Mouse (Mus musculus) layer of hippocampus, adult 9-11 months (tissue): ENCODE measurements at regions not wholly inside any gene's neighbourhood (a gene's known extent, or its start where the extent isn't known, plus 50 kb on each side); places are given as distances from the start of the nearest gene placed in this dataset.
"Not testable (repeated sequence)": the region's sequence is repeated elsewhere in the genome, so short reads cannot be mapped to it uniquely, and the experiment has no call there.

ENCODE experiments used
- DNase-seq: peaks from one replicate; pipeline ENCODE4 v3.0.0; 2022

- DNase-seq, result no peak
Measured at GRCm38 (mm10) chrX:77307374-77307773, 203.4 kb upstream of the Tbl1x start.

- DNase-seq, result peak; percentile 6
Measured at GRCm38 (mm10) chrX:77314384-77314783, 196.4 kb upstream of the Tbl1x start.

- peak; percentile 33 for DNase-seq
Measured at GRCm38 (mm10) chrX:77323644-77324043, 187.2 kb upstream of the Tbl1x start.

- no peak for DNase-seq
Measured at GRCm38 (mm10) chrX:77353181-77353580, 157.6 kb upstream of the Tbl1x start.

GRCm38 (mm10) chrX:77360551-77360950 is 150.3 kb upstream of the Tbl1x start:
- no peak for DNase-seq

- no peak for DNase-seq
Measured at GRCm38 (mm10) chrX:77361106-77361505, 149.7 kb upstream of the Tbl1x start.

GRCm38 (mm10) chrX:77363657-77364056 is 147.2 kb upstream of the Tbl1x start:
- no peak for DNase-seq

- DNase-seq, result no peak
Measured at GRCm38 (mm10) chrX:77367351-77367750, 143.5 kb upstream of the Tbl1x start.

- DNase-seq, result no peak
Measured at GRCm38 (mm10) chrX:77387271-77387670, 123.5 kb upstream of the Tbl1x start.

GRCm38 (mm10) chrX:77391760-77392446 is 118.9 kb upstream of the Tbl1x start:
- no peak for DNase-seq

GRCm38 (mm10) chrX:77406896-77407295 is 103.9 kb upstream of the Tbl1x start:
- no peak for DNase-seq

- peak; percentile 4 for DNase-seq
Measured at GRCm38 (mm10) chrX:77407925-77408324, 102.9 kb upstream of the Tbl1x start.

- DNase-seq, result peak; percentile 26
Measured at GRCm38 (mm10) chrX:77409370-77409769, 101.4 kb upstream of the Tbl1x start.

- no peak for DNase-seq
Measured at GRCm38 (mm10) chrX:77410812-77411211, 100.0 kb upstream of the Tbl1x start.

GRCm38 (mm10) chrX:77414156-77414555 is 96.7 kb upstream of the Tbl1x start:
- DNase-seq, result no peak

GRCm38 (mm10) chrX:77417766-77418165 is 93.0 kb upstream of the Tbl1x start:
- DNase-seq, result no peak

GRCm38 (mm10) chrX:77422206-77422605 is 88.6 kb upstream of the Tbl1x start:
- DNase-seq, result no peak

GRCm38 (mm10) chrX:77424792-77425727 is 85.8 kb upstream of the Tbl1x start:
- DNase-seq, result no peak

GRCm38 (mm10) chrX:77425728-77426102 is 85.1 kb upstream of the Tbl1x start:
- DNase-seq, result not testable (repeated sequence)

GRCm38 (mm10) chrX:77426836-77427235 is 84.0 kb upstream of the Tbl1x start:
- not testable (repeated sequence) for DNase-seq

GRCm38 (mm10) chrX:77432001-77432565 is 78.7 kb upstream of the Tbl1x start:
- no peak for DNase-seq

GRCm38 (mm10) chrX:77432846-77433810 is 77.7 kb upstream of the Tbl1x start:
- DNase-seq, result peak; percentile 97

GRCm38 (mm10) chrX:77433811-77434192 is 77.0 kb upstream of the Tbl1x start:
- DNase-seq, result no peak
